Mouse (Mus musculus) 3T3-L1 (cell line): ENCODE data around the gene Nkx2-2.
"Not testable (repeated sequence)": the region's sequence is repeated elsewhere in the genome, so short reads cannot be mapped to it uniquely, and the experiment has no call there.

Experiments used
- DNase-seq: peaks from one replicate; pipeline ENCODE4 v3.0.0-alpha.2; 2015; ENCODE audit warnings: low read depth, low spot score

Gene Nkx2-2

DNA sequence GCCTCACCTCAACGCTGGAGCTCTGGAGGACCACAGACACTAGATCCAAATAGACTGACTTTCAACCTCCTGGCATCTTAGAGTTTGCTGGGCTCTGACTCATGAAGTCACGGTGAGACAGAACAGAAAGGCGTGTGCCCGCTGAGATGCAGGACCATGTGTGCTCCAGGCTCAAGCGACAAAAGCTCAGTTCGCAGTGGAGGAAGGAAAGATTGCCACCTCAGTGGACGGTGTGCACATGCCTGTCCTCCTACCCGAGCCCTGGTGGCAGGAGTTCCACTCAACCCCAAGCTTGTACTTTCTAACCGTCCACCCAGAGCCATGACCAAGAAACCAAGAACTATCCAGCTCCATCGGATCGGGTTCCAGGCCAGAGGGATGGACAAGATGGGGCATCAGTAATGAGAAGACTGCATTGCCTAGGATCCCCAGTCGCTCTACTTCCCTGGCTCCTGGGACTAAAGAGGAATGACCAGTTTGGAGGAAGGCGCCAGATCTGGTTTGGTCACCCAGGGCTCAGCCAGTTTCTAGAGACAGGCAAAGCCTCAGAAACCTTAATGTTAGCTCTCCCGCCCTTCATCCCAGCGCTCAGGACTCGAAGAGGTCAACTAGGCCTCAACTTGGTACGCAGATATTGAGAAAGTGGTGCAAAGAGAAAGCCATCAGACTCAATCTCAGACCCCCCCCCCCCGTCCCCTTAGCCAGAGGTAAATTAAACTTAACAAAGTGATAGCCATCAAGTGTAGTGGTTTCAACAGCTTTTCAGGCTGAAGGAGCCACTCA is 11.9 kb downstream of the Nkx2-2 start:
- no peak for DNase-seq

DNA sequence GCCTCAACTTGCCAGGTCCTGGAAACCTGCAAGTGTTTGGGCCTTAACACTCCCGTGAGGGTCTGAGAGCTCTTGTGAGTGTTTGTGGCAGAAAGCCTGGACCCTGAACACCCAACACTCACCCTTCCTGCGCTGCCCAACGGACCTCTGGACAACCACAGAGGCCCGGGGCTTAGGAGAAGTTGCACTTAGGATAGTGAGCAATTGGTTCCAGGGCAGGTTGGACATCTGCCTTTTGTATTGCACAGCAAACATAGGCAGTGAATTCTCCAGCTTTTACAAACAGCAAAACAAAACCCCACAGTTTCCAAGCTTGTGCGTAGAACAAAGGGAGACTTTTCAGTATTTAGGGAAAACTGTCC is 12.8 kb downstream of the Nkx2-2 start:
- no peak for DNase-seq

DNA sequence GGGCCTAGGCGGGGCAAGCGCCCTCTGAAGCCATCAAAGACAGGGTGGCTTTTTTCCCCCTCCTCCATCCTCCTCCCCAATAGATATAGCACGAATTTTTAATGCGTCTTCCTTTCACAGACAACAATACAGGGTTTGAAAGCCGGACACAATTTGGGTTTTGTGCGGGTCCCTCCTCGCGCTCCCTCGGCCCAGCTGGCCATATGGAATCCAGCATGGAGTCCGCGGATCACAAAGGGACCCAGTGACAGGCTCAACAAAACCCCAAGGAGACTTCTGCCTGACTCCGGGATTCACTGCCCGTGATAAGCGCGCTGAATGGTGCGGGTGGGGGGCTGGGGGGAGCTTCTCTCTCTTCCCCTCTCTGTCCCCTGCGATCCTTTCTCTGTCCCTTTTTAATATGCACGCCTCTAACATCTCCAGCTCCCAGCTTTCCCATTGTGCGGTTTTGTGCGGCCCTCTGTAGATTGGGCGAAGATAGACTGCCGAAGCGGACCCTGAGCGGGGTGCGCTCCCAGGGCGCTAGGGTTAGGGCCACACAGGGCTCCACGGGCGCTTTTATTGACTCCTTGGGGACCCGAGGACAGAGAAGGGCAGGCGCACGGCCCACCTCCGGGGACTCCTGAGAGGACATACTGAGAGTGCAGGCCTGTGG is 13.3 kb downstream of the Nkx2-2 start:
- DNase-seq: no peak

DNA sequence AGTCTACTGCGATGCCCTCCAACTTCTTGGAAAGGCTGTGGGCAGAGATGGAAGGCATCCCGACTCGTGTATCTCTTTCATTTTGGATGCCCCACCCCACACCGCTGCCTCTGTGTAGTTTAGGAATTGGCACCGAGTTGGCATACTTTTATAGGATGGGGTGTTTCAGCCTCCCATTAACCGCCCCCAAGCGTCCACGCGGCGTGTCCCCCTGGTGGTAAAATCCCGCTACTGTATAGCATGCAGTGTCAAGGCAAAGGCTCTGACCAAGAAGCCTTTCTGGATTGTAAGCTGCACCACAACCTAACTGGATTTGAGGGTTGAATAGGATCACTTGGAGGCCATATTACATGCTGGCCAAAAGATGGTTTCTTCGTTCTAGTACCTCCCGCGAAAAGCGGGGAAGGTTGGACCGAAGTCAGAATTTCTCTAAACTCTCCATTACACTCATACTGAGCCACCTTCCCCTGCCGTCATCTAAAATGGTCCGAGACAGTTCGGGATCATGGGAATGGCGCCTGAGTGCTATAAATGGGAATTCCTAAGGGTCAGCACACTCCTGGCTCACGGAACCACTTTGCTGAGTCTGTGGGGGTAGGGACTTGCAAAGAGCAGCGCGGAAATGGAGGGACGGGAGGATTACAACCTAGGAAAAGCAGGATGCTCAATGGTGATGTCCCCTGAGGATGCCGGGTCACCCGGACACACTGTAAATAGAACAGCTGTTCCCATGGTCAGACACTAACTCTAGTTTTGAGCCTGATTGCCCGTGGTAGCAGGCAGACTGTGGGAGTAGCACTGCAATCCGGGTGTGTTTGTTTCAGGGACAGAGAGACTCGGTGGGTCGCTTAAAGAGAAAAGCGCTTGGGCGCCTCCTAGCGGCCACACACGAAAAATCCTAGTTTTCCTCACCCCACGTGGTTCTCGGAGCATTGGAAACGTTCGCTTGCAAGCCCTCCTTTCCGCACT is 15.7 kb downstream of the Nkx2-2 start:
- peak; percentile 86 for DNase-seq

DNA sequence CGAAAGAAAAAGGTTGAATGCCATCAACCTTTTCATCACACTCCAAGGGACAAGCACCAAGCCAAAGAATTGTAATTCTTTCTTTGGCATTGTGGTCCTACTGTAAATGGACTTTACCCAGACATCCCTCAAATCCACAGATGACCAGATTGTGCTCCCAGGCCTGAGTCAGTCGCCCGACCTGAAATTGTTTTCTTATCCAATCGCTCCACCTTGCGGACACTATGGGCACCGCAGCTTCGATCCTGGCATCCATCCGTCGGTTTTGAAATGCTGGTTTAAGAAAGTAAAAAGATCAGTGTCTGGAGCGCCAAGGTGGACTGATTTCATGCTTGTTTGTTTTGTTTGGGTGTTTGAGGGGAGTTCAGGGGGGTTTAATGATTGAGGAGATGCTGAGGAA is 16.4 kb downstream of the Nkx2-2 start:
- peak; percentile 91 for DNase-seq

DNA sequence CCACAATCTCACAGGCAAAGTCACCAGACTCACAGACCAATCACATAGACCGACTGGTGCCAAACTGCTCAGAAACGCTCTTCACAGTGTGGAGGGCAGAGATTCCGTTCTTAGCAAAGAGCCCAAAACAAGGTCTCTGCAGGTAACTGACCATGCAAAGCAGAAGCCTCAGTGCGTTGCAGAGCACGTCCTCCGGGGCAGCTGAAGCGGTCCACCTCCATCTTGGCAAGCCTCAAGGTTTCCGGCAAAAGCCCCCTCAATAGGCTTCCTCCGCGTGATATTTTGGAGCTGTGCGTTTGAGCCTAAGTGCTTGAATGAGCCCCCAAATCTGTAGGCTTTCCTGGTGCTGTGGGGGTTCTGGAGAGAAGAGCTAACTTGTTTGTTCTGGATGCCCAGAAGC is 18.7 kb downstream of the Nkx2-2 start:
- no peak for DNase-seq

- DNase-seq: no peak
Observed at GRCm38 (mm10) chr2:147173751-147174150, 20.3 kb downstream of the Nkx2-2 start.

DNA sequence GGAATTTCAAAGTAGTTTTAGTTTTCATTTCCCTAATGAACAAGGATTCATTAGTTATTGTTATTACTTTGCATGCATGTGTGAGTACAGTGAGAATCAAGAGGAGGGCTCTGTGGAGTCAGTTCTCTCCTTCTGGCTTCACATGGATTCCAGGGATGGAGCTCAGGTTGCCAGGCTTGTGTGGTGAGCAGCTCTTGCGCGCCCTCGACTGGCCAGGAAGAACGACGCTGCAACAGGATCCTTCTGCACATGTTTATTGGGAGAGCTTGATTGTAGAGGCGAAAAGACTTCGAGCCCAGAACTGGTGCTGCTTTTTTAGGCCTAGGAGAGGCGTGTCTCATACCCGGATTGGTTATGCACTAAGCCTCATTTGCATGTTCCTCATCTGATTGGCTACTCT is 23.5 kb downstream of the Nkx2-2 start:
- DNase-seq: not testable (repeated sequence)

- no peak for DNase-seq
Observed at GRCm38 (mm10) chr2:147165863-147166262, 28.2 kb downstream of the Nkx2-2 start.

GRCm38 (mm10) chr2:147165376-147165775 is 28.7 kb downstream of the Nkx2-2 start:
- no peak for DNase-seq

- DNase-seq: no peak
Observed at GRCm38 (mm10) chr2:147152543-147152942, 41.5 kb downstream of the Nkx2-2 start.
